Mouse (Mus musculus) midbrain, embryonic 15.5 days (tissue): ENCODE data around the gene Vwa1. TPM values are rescaled to one million over a fixed set of nuclear protein-coding genes. Genes with fewer than 3 reads are reported as not detected.
"Not testable (repeated sequence)": the region's sequence is repeated elsewhere in the genome, so short reads cannot be mapped to it uniquely, and the experiment has no call there.

Experiments used
- ATAC-seq: fragments of 200-750 bp; cut with Nextera tagmentation; replicated peaks from 2 replicates; pipeline ENCODE4 v1.8.0; 2017; ENCODE audit warnings: moderate TSS enrichment
- H3K27ac ChIP-seq: fragments of 300-500 bp; sonication (generic); 2 replicates; pipeline ENCODE4 v1.5.1; 2015; ENCODE audit warnings: mild to moderate bottlenecking, inconsistent platforms
- H3K27me3 ChIP-seq: fragments of 300-500 bp; sonication (generic); replicated peaks from 2 replicates; pipeline ENCODE4 v1.6.1; 2015; ENCODE audit warnings: inconsistent platforms
- H3K36me3 ChIP-seq: fragments of 300-500 bp; sonication (generic); replicated peaks from 2 replicates; pipeline ENCODE4 v1.6.1; 2015; ENCODE audit warnings: inconsistent platforms
- H3K4me1 ChIP-seq: fragments of 300-500 bp; sonication (generic); 2 replicates; pipeline ENCODE4 v1.6.1; 2015; ENCODE audit warnings: inconsistent platforms
- H3K4me2 ChIP-seq: fragments of 300-500 bp; sonication (generic); 2 replicates; pipeline ENCODE4 v1.6.1; 2015; ENCODE audit warnings: inconsistent platforms, mild to moderate bottlenecking, moderate library complexity
- H3K4me3 ChIP-seq: fragments of 300-500 bp; sonication (generic); 2 replicates; pipeline ENCODE4 v1.5.1; 2015; ENCODE audit warnings: mild to moderate bottlenecking, inconsistent platforms
- H3K9ac ChIP-seq: fragments of 300-500 bp; sonication (generic); 2 replicates; pipeline ENCODE4 v1.6.1; 2015; ENCODE audit warnings: mild to moderate bottlenecking, inconsistent platforms
- H3K9me3 ChIP-seq: fragments of 300-500 bp; sonication (generic); 2 replicates; pipeline ENCODE4 v1.6.1; 2016; ENCODE audit warnings: inconsistent platforms
- WGBS: fragments of 180-500 bp; shearing (Covaris S2); methylation state at CpG from one replicate; pipeline ENCODE4 v1.1.7; 2015; ENCODE audit warnings: mixed read lengths; 5-methylcytosine and 5-hydroxymethylcytosine counted together
- polyA plus RNA-seq: library from polyadenylated mRNA; unstranded; fragments of >200 nt; fragmentation: Nextera tagmentation; extraction: Ambion mirVana; gene quantifications from 2 replicates; pipeline ENCODE4 v1.2.1, GENCODE M21; 2015

Gene Vwa1
- polyA plus RNA-seq, 1 experiment from 2014 or later = 31.5 TPM

DNA sequence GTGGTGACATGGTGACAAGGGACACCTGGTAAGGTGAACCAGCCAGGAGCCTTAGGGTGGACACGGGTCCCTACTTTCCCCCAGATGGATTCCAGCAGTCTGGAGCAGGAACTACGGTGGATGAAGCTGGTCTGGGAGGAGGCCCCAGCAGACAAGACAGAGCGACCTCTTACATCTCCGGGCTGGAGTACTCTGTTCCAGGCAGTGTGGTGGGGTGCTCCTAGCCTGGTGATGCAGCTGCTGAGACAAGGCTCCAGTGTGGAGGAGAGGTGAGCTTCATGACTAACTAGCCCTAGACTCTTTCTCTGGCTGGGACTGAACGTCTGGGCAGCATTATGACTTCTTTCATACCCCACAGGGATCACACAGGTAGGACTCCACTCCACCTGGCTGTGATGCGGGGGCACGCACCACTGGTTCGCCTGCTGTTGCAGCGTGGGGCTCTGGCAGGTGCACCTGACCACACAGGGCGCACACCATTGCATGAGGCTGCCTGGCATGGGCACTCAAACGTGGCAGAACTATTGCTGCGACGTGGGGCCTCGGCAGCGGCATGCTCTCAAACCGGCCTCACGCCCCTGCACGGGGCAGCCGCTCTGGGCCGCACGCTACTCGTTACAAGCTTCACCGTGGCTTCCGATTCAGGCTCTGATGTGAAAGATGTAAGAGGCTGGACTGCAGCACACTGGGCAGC is 16.9 kb upstream of the Vwa1 start:
- no peaks in the 10 kb centered on the region for H3K9me3 ChIP-seq
- WGBS = 77% methylated on average over 24 of the region's 24 CpGs
- no peaks in the 10 kb centered on the region for H3K27me3 ChIP-seq
- no peak for ATAC-seq
- no peak overlapping the region for H3K27ac ChIP-seq
- H3K4me2 ChIP-seq = no peak overlapping the region
- no peaks in the 10 kb centered on the region for H3K4me1 ChIP-seq
- no peaks in the 10 kb centered on the region for H3K36me3 ChIP-seq
- H3K4me3 ChIP-seq = no peak overlapping the region
- H3K9ac ChIP-seq = no peak overlapping the region

GRCm38 (mm10) chr4:155790650-155791161 is 16.2 kb upstream of the Vwa1 start:
- Histone ChIP-seq H3K9me3 (no peaks in the 10 kb centered on the region), H3K36me3 (no peaks in the 10 kb centered on the region), H3K4me3 (no peak overlapping the region), H3K9ac (no peak overlapping the region), H3K27ac (no peak overlapping the region), H3K4me2 (no peak overlapping the region), H3K4me1 (no peaks in the 10 kb centered on the region), H3K27me3 (no peaks in the 10 kb centered on the region)
- 67% methylated on average over 3 of the region's 3 CpGs for WGBS
- no peak for ATAC-seq

- ATAC-seq = no peak
These were observed 15.6 kb upstream of the Vwa1 start, which contains the start of gene Ankrd65 for GRCm38 (mm10) chr4:155790021-155790489. TSS of gene Ankrd65 (plus strand) at chr4:155790439.

GRCm38 (mm10) chr4:155788833-155789232 is 14.3 kb upstream of the Vwa1 start:
- peaks cover 11% of the 10 kb centered on the region for H3K4me1 ChIP-seq
- not testable (repeated sequence) for H3K27me3 ChIP-seq, H3K9ac ChIP-seq, ATAC-seq, H3K4me2 ChIP-seq, H3K27ac ChIP-seq, H3K36me3 ChIP-seq, H3K9me3 ChIP-seq, H3K4me3 ChIP-seq
- WGBS = 81% methylated on average over 4 of the region's 4 CpGs

More at GRCm38 (mm10) chr4:155790021-155790489, 15.6 kb upstream of the Vwa1 start, which contains the start of gene Ankrd65:
- Histone ChIP-seq H3K9ac (no peak within 1 kb of the TSS), H3K9me3 (no peaks in the 10 kb centered on the region), H3K36me3 (no peaks in the 10 kb centered on the region), H3K27me3 (no peaks in the 10 kb centered on the region), H3K4me2 (no peak within 1 kb of the TSS), H3K4me1 (peaks cover 6% of the 10 kb centered on the region; the same call in 1 of the 2 replicates), H3K4me3 (no peak within 1 kb of the TSS), H3K27ac (no peak within 1 kb of the TSS)
- WGBS = 77% methylated on average over 3 of the region's 3 CpGs

GRCm38 (mm10) chr4:155788300-155788699 is 13.8 kb upstream of the Vwa1 start:
- Histone ChIP-seq H3K4me3 (no peak overlapping the region), H3K4me2 (no peak overlapping the region), H3K27me3 (no peaks in the 10 kb centered on the region), H3K4me1 (peaks cover 16% of the 10 kb centered on the region), H3K9me3 (no peaks in the 10 kb centered on the region), H3K27ac (no peak overlapping the region), H3K36me3 (no peaks in the 10 kb centered on the region), H3K9ac (no peak overlapping the region)
- 79% methylated on average over 3 of the region's 3 CpGs for WGBS
- no peak for ATAC-seq

DNA sequence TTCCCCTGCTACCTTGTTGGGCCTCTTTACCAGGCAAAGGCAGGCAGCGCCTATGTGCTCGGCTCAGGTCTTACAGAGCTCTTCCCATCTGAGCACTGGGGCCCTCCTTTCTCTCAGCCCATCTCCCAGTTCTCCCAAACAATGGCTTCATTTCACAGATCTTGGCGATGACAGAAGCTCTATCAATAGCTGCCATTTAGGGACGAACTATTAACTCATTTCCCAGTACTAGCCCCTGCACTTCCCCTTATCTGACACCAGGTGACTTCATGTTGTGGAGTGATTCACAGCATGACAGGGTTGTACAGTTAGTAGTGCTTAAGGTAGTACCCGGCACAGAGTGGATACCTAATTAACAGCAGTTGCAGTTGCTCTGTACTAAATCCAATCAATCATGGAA is 11.3 kb upstream of the Vwa1 start, which contains the start of gene Tmem88b:
TSS of gene Tmem88b (minus strand) at position 56 of the 400 bp plus-strand sequence.
- Histone ChIP-seq H3K4me1 (peaks cover 17% of the 10 kb centered on the region), H3K4me3 (peak within 1 kb of the TSS; percentile 69), H3K27ac (peak within 1 kb of the TSS; percentile 95), H3K4me2 (peak within 1 kb of the TSS; percentile 79), H3K27me3 (no peaks in the 10 kb centered on the region), H3K9me3 (no peaks in the 10 kb centered on the region), H3K36me3 (no peaks in the 10 kb centered on the region), H3K9ac (no peak within 1 kb of the TSS)
- no peak for ATAC-seq
- 67% methylated on average over 5 of the region's 5 CpGs for WGBS

DNA sequence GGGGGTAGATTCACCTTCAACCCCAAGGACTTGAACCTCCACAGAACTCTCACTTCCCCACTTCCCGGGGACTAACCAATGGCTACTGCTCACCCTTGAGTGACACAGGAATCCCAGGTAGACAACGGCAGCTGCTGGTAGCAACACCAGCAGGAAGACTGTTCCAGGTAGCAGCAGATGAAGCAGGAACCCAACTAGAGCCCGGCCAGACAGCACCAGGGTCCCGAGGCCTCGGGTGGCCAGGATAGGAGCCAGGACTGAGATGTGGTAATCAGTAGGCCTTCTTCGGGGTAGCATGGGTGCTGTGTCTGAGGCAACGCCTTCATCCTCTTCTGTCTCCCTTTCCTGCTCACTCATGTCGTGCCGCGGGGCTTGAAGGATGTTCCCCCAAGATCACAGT is 10.7 kb upstream of the Vwa1 start:
- Histone ChIP-seq H3K9me3 (no peaks in the 10 kb centered on the region), H3K4me3 (no peak overlapping the region), H3K4me2 (peak overlapping the region; percentile 79; the same call in 1 of the 2 replicates), H3K27ac (no peak overlapping the region), H3K9ac (no peak overlapping the region), H3K27me3 (no peaks in the 10 kb centered on the region), H3K36me3 (no peaks in the 10 kb centered on the region), H3K4me1 (peaks cover 17% of the 10 kb centered on the region)
- ATAC-seq = no peak
- 73% methylated on average over 10 of the region's 10 CpGs for WGBS

GRCm38 (mm10) chr4:155784081-155784701 is 9.7 kb upstream of the Vwa1 start:
- Histone ChIP-seq H3K9me3 (no peaks in the 10 kb centered on the region), H3K4me1 (peaks cover 17% of the 10 kb centered on the region), H3K36me3 (no peaks in the 10 kb centered on the region), H3K27me3 (no peaks in the 10 kb centered on the region), H3K9ac (peak overlapping the region; percentile 87), H3K4me3 (peak overlapping the region; percentile 69), H3K27ac (peak overlapping the region; percentile 95), H3K4me2 (peak overlapping the region; percentile 79)
- WGBS = under 1% methylated on average over 52 of the region's 52 CpGs
- ATAC-seq = peak; percentile 90

DNA sequence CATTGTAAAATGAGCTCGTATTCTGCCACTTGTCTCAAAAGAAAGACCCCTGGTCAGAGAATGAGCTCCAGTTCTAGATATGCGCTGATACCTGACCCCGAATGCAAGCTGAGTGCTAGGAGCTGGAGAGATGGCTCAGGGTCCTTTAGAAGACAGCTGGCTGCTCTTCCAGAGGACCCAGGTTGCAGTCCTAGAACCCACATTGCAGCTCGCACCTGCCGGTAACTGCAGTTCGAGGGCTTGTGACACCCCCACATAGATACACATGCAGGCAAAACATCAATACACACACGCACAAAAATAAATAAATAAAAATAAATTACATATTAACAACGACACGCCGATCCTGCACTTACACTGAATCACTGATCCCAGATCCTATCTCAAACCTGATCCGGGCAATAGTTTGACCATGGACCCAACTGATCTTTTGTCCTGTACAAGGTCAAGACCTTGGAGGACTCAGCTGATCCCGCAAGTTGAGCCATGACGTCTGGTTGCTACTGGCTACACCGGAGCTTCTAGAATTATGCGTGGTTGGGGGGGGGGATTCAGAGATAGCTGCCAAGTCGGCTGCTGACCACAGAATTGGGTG is 9.1 kb upstream of the Vwa1 start:
- H3K27ac ChIP-seq = peak overlapping the region; percentile 95
- H3K36me3 ChIP-seq = no peaks in the 10 kb centered on the region
- H3K27me3 ChIP-seq = no peaks in the 10 kb centered on the region
- peaks cover 17% of the 10 kb centered on the region for H3K4me1 ChIP-seq
- H3K9me3 ChIP-seq = no peaks in the 10 kb centered on the region
- peak overlapping the region; percentile 79 for H3K4me2 ChIP-seq
- peak overlapping the region; percentile 69 for H3K4me3 ChIP-seq
- 33% methylated on average over 16 of the region's 16 CpGs for WGBS
- peak overlapping the region; percentile 87 for H3K9ac ChIP-seq
- peak; percentile 3 for ATAC-seq

GRCm38 (mm10) chr4:155780895-155781294 is 6.4 kb upstream of the Vwa1 start:
- 31% methylated on average over 6 of the region's 6 CpGs for WGBS
- no peak overlapping the region for H3K4me2 ChIP-seq
- no peaks in the 10 kb centered on the region for H3K27me3 ChIP-seq
- ATAC-seq = no peak
- peaks cover 17% of the 10 kb centered on the region for H3K4me1 ChIP-seq
- no peaks in the 10 kb centered on the region for H3K36me3 ChIP-seq
- no peak overlapping the region for H3K9ac ChIP-seq
- no peak overlapping the region for H3K4me3 ChIP-seq
- H3K27ac ChIP-seq = no peak overlapping the region
- H3K9me3 ChIP-seq = no peaks in the 10 kb centered on the region

DNA sequence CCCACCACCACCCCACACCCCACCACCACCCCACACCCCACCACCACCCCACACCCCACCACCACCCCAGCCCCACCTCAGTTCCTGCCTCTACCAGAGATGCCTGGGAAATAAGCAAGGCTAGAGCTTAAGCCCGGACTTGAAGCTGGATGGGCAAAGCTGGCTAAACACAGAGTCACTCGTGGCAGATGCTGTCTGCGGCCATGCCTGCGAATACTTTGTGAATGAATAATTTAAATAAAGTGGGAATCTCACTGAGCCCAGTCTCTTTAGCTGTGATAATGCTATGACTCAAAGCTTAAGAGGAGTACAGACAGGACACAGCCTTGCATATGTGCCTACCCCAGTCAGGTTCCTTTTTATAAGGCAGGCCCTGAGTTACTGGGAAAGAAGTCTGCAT is 5.0 kb upstream of the Vwa1 start:
- Histone ChIP-seq H3K27me3 (no peaks in the 10 kb centered on the region; the same call in 1 of the 2 replicates), H3K4me2 (no peak overlapping the region), H3K36me3 (no peaks in the 10 kb centered on the region), H3K9me3 (no peaks in the 10 kb centered on the region), H3K9ac (no peak overlapping the region), H3K4me1 (peaks cover 19% of the 10 kb centered on the region), H3K27ac (no peak overlapping the region), H3K4me3 (no peak overlapping the region)
- ATAC-seq = no peak
- WGBS = 75% methylated on average over 4 of the region's 4 CpGs

GRCm38 (mm10) chr4:155777816-155778215 is 3.3 kb upstream of the Vwa1 start:
- ATAC-seq = no peak
- Histone ChIP-seq H3K4me2 (no peak overlapping the region), H3K9me3 (no peaks in the 10 kb centered on the region), H3K4me1 (peaks cover 21% of the 10 kb centered on the region), H3K27ac (no peak overlapping the region), H3K36me3 (no peaks in the 10 kb centered on the region), H3K27me3 (peaks cover 8% of the 10 kb centered on the region), H3K9ac (no peak overlapping the region), H3K4me3 (no peak overlapping the region)
- 86% methylated on average over 2 of the region's 2 CpGs for WGBS
